Comparison of ENCODE assay signal across 8 mouse cellular contexts in genomic region chr1:39367601-39368266, GRCm38 (mm10). TPM values are rescaled to one million over a fixed set of nuclear protein-coding genes. Genes with fewer than 3 reads are reported as not detected.
A peak's percentile ranks its signal among the peaks of the same experiment; 100 is the strongest.
DNase-seq lines count a peak whose midpoint lies in the region; ATAC-seq lines count a peak whose summit lies in the region.

Rpl31 (plus strand) TSS chr1:39367842.

- peaks cover 21% of the 10 kb centered on the region for H3K4me1 ChIP-seq in hindbrain, embryonic 15.5 days (replicated peaks)

- ATAC-seq in hindbrain, embryonic 15.5 days (ENCODE audit: low FRiP score, low read depth) = peak; percentile 99

- no peaks in the 10 kb centered on the region for H3K9me3 ChIP-seq in hindbrain, embryonic 15.5 days

- H3K4me2 ChIP-seq in hindbrain, embryonic 15.5 days = peak within 1 kb of the TSS; percentile 77

- H3K27ac ChIP-seq in hindbrain, embryonic 15.5 days (replicated peaks) = peak within 1 kb of the TSS; percentile 93

- WGBS in hindbrain, embryonic 15.5 days = under 1% methylated on average over 62 of the region's 62 CpGs

- no peaks in the 10 kb centered on the region for H3K27me3 ChIP-seq in hindbrain, embryonic 15.5 days

- peak within 1 kb of the TSS; percentile 83 for H3K9ac ChIP-seq in hindbrain, embryonic 15.5 days

- peak within 1 kb of the TSS; percentile 67 for H3K4me3 ChIP-seq in hindbrain, embryonic 15.5 days

- peak; percentile 97 for DNase-seq in T-cell, adult 2 months (ENCODE audit: low spot score)
- DNase-seq in cerebellum, postnatal 36 days = peak; percentile 96 to 97
- DNase-seq in frontal cortex, postnatal 36 days (ENCODE audit: low spot score in 2 of 2) = peak; percentile 97 to 98
- DNase-seq in left cerebral cortex, adult 11 months (ENCODE audit: low spot score) = peak; percentile 95
- peak; percentile 99 for DNase-seq in lung, postnatal 4 days
- peak; percentile 92 for DNase-seq in retina, postnatal 7 days (ENCODE audit: low read depth, low spot score)
- DNase-seq in urinary bladder, adult 2 months (ENCODE audit: low spot score) = peak; percentile 92

- H3K36me3 ChIP-seq in hindbrain, embryonic 15.5 days = peaks cover 30% of the 10 kb centered on the region

RNA-seq across cellular contexts. Expression of gene Rpl31, which starts in this region (rescaled TPM):
- polyA plus RNA-seq in hindbrain, embryonic 15.5 days (2015; fragmentation: Nextera tagmentation; extraction: Ambion mirVana) = 306 and 326 TPM in 2 replicates
- polyA plus RNA-seq in urinary bladder, adult 2 months (2012; rRNA removed) = 1,681 and 1,760 TPM in 2 replicates

Comparison
In these comparisons a context has a peak if more than half of its experiments do, and no peak if none do; other contexts are left out.
1. Peak in every context shown above with its lines: DNase-seq, ATAC-seq, H3K4me3 ChIP-seq and H3K27ac ChIP-seq.